Mouse (Mus musculus) frontal cortex, postnatal 25 days (tissue): Measurements from ENCODE around the gene Gtf3c2.

Experiments
- DNase-seq, 2 experiments: peaks; one replicate each; pipeline ENCODE4 v3.0.0; 2022; ENCODE audit warnings: low spot score in 2 of 2

The Gtf3c2 gene

GRCm38 (mm10) chr5:31149781-31150180 is 30.2 kb downstream of the Gtf3c2 start:
- no peak for DNase-seq

- DNase-seq, result no peak
These were observed 40.9 kb downstream of the Gtf3c2 start for GRCm38 (mm10) chr5:31138968-31139425.

- no peak for DNase-seq
These were observed 41.5 kb downstream of the Gtf3c2 start, which contains the start of gene Ucn for GRCm38 (mm10) chr5:31138241-31138967. Gene Ucn, minus strand, starts transcription at chr5:31138829.

GRCm38 (mm10) chr5:31137658-31138057 is 42.3 kb downstream of the Gtf3c2 start:
- DNase-seq, result no peak

GRCm38 (mm10) chr5:31136730-31137424 is 43.1 kb downstream of the Gtf3c2 start:
- DNase-seq, result no peak

- no peak for DNase-seq
These were observed 53.9 kb downstream of the Gtf3c2 start for GRCm38 (mm10) chr5:31126050-31126449.

- no peak for DNase-seq
These were observed 56.5 kb downstream of the Gtf3c2 start for GRCm38 (mm10) chr5:31123481-31123880.

GRCm38 (mm10) chr5:31121111-31121510 is 58.8 kb downstream of the Gtf3c2 start:
- no peak for DNase-seq

- DNase-seq, result no peak
These were observed 63.0 kb downstream of the Gtf3c2 start for GRCm38 (mm10) chr5:31116912-31117311.

- no peak for DNase-seq
These were observed 63.6 kb downstream of the Gtf3c2 start, which contains the start of gene Trim54 for GRCm38 (mm10) chr5:31116354-31116753. Gene Trim54, plus strand, starts transcription at chr5:31116712.

- DNase-seq, result no peak
These were observed 69.2 kb downstream of the Gtf3c2 start for GRCm38 (mm10) chr5:31110781-31111180.

GRCm38 (mm10) chr5:31108000-31108490 is 71.9 kb downstream of the Gtf3c2 start, which contains the start of gene Slc30a3:
Gene Slc30a3, minus strand, starts transcription at chr5:31108237.
- no peak for DNase-seq
